Mouse (Mus musculus) mammary gland, adult 2 months (tissue): ENCODE measurements around the gene Aimp2. TPM values are rescaled to one million over a fixed set of nuclear protein-coding genes. Genes with fewer than 3 reads are reported as not detected.

Experiments
- polyA plus RNA-seq: library from polyadenylated mRNA; depleted of rRNA; stranded (reverse); fragments of >200 nt; gene quantifications from 2 replicates; pipeline ENCODE4 v1.2.3, GENCODE M21; 2012; ENCODE audit warnings: low replicate concordance; rRNA removed

The Aimp2 gene
- polyA plus RNA-seq: 35.9 and 65.5 TPM in 2 replicates

DNA sequence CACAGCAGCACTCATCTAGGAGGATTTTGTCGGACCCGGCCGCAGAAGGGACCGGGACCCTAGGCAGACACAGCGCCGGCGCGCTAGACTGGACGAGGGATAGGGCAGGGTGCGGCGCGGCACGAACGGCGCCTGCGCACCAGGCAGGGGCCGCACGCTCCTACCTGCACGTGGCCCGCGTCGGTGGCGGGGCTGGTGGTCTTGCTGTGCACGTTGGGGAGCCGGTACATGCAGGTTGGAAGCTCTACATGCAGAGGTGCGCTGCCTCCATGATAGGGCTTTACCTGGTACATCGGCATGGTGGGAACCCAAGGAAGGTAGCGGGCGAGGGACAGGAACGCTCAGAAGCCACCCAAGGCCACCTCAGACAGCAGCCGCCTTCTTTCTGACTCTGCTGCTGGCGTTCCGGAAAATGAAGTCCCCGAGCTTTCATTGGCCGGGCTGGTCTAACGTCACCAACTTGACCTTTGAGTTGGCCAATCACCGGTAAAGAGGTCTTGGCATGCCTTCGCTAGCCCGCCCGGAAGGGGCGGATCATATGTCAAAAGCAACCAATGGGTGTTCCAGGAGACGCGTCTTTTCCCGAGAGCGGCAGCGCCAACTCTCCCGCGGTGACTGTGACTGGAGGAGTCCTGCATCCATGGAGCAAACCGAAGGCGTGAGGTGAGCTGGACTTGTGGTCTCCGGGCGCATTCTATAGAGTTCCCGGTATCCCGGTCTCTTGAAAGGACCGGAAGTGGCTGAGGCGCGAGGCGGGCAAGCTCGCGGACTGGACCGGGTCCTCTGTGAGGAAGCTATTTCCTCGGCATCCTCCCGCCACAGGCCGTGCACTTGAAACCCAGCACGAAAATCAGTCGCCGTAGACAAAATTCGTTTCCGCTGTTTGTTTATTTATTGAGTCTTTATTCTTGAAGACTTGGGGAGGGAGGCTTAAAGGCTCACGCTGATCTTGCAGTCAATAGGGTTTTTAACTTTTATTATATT, at the start of gene Aimp2, which contains the start of gene Pms2:
Aimp2 (minus strand) TSS at position 431 of the 984 bp plus-strand sequence.
Pms2 (plus strand) TSS at position 548 of the 984 bp plus-strand sequence.

DNA sequence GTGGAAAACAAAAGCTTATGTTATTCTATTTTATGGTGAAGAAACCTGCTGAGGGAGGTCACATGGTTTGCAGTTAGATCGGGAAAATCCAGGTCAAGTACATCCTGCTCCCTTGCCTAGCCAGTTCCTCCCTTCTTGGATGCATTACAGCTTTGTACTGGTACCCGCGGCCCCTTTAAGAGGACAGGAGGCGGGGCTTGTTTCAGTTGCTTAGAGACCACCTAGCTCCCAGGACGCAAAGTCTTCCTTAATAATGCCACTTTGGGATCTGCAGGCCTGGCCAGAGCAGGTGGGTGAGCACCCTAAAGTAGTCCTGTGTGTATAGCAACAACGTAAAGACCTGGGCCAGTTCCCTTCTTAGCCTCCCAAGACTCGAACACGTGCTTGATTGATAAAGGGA, 23.2 kb upstream of the Aimp2 start, which contains the start of gene Rsph10b:
Rsph10b (plus strand) TSS at position 205 of the 400 bp plus-strand sequence.

DNA sequence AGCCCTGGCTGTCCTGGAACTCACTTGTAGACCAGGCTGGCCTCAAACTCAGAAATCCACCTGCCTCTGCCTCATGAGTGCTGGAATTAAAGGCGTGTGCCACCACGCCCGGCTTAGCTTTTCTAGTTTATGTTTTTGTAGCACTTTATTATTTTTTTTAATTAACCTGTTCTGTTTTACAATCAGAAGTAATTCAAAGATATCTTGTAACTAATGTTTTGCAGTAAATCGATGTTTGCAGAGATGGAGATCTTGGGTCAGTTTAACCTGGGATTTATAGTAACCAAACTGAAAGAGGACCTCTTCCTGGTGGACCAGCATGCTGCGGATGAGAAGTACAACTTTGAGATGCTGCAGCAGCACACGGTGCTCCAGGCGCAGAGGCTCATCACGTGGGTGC, 18.2 kb upstream of the Aimp2 start, which contains the start of gene Gm42421:
Gm42421 (plus strand) TSS at position 301 of the 400 bp plus-strand sequence.

DNA sequence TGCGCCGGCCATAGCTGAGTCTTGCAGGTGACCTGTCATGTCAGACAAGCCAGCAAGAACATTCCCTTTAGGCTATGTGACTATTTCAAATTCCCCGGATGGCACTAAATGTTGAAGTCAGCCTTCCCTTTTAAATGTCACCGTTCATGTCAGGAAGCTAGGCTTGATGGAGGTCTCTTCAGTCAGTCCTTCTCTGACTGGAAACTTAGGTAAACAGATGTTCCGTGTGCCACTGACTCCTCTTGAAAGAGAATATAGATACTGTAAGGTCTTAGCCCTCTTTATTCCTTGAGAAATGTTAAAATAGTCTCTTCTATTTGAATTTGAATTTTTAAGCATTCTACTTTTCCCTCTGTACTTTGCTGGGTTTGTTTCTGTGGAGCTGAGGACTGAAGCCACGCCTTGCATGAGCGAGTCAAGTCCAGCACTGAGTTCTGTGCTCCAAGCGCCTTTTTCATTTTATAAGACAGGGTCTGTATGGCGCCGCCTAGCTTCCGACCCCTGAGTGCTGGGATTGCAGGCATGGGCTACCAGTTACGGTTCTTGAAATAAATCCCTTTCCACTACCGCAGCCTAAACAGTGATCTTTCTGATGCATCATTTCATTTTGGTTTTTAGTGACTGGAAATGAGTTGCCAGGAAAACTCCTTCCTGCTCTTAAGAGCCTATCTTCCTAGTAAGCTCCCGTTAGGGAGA, 11.9 kb downstream of the Aimp2 start, which contains the start of gene Ankrd61:
Ankrd61 (minus strand) TSS at position 51 of the 696 bp plus-strand sequence.

Other genes starting within 250 kb of the Aimp2 start
- 5.0 and 5.6 TPM in 2 replicates for gene Usp42, start 177.6 kb downstream of the Aimp2 start, polyA plus RNA-seq
- 17.9 and 22.0 TPM in 2 replicates for gene Eif2ak1, start 92.1 kb downstream of the Aimp2 start, polyA plus RNA-seq
- 0.08 TPM in 1 of 2 replicates, not detected in the other for gene Ankrd61, start 12.2 kb downstream of the Aimp2 start, polyA plus RNA-seq
- gene Pms2, start 117 bp upstream of the Aimp2 start, polyA plus RNA-seq: 1.9 and 3.6 TPM in 2 replicates
- gene Gm42421, start 18.3 kb upstream of the Aimp2 start, polyA plus RNA-seq: not detected in 2 replicates
- gene Rsph10b, start 23.2 kb upstream of the Aimp2 start, polyA plus RNA-seq: 0.16 and 0.65 TPM in 2 replicates
- gene Ccz1, start 105.0 kb upstream of the Aimp2 start, polyA plus RNA-seq: 5.6 and 15.2 TPM in 2 replicates
- gene Ocm, start 116.8 kb upstream of the Aimp2 start, polyA plus RNA-seq: not detected in 2 replicates
- 11.8 and 14.0 TPM in 2 replicates for gene Lmtk2, start 190.6 kb upstream of the Aimp2 start, polyA plus RNA-seq